Mouse (Mus musculus) adrenal gland, adult (tissue): ENCODE data around the gene Gstm4.

Experiments
- DNase-seq, 2 experiments: peaks; one replicate each; pipeline ENCODE4 v3.0.0; 2022 to 2023; ENCODE audit warnings: low spot score in 1 of 2; ENCODE audit not compliant: inconsistent age in 2 of 2

Gene Gstm4

DNA sequence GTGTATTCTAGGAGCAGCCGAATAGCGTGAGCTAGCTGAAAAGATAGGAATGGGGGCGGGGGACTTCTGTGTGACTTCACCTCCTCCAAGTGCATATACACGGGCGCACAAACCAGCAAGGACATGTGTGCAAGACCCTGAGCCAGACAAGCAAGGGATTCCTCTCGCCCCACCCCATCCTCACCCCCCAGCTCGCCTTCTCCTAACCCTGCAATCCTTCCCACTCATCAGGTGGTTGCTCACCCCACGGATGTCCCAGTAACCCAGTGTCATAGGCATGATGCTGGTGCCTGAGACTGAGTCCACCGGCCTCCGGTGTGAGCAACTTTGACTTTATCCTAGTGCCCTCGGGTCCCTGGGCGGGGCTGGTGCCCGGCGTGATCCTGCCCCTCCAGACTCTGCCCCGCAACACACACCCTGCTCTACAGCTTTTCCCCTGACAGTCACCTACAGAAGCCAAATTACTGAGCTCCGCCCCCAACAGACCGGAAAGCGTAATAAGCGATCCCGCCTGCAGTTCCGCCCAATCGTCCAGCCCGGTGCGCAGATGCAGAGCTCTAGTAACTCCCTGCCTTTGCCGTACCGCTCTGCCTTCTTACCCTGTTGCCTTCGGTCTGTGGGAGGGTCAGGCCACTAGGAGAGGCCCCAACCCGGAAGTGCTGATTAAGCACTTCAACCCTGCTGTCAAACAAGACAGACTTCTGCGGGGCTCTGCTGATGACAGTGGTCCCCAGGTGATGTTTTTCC, at the start of gene Gstm4:
Gene Gstm4, minus strand, starts transcription at position 501 of the 747 bp plus-strand sequence.
- DNase-seq = peak; percentile 93 to 97

- DNase-seq = peak; percentile 42 to 79
These were observed 49.5 kb upstream of the Gstm4 start for GRCm38 (mm10) chr3:108094146-108094545.

- DNase-seq = peak; percentile 86 to 92
These were observed 48.6 kb upstream of the Gstm4 start for GRCm38 (mm10) chr3:108093306-108093705.

DNA sequence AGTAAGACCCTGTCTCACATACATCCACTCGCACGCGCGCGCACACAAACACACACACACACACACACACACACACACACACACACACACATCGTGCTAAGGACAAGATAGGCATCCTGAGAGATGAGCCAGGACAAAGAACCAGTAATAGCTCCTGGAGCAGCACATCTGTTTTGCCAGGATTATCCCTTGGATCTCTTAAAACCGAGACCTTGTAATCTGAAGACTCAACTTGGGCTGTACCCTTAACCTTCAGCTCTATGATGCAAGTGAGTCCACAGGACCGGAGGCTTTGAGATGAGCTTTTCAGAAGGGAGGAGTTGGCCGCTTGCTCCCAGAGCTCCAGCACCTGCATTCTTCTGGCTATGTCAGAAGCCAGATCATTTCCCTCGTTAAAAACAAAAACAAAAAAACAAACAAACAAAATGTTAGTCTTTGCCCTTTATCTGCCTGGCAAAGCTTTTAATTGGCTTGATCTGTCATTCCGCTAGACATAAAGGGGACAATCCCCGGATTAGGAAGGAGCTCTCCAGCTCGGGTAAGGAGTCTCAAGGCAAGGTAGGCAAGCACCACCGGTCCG, 47.9 kb upstream of the Gstm4 start, which contains the start of gene Gnat2:
Gene Gnat2, plus strand, starts transcription at position 254 of the 580 bp plus-strand sequence.
- DNase-seq = peak; percentile 59 to 87

- peak; percentile 38 to 79 for DNase-seq
These were observed 47.3 kb upstream of the Gstm4 start for GRCm38 (mm10) chr3:108092030-108092429.

- DNase-seq = peak; percentile 10 to 62
These were observed 45.9 kb upstream of the Gstm4 start for GRCm38 (mm10) chr3:108090561-108090960.

- DNase-seq = peak in 1 of 2 experiments; percentile 30
These were observed 45.2 kb upstream of the Gstm4 start for GRCm38 (mm10) chr3:108089916-108090315.

DNA sequence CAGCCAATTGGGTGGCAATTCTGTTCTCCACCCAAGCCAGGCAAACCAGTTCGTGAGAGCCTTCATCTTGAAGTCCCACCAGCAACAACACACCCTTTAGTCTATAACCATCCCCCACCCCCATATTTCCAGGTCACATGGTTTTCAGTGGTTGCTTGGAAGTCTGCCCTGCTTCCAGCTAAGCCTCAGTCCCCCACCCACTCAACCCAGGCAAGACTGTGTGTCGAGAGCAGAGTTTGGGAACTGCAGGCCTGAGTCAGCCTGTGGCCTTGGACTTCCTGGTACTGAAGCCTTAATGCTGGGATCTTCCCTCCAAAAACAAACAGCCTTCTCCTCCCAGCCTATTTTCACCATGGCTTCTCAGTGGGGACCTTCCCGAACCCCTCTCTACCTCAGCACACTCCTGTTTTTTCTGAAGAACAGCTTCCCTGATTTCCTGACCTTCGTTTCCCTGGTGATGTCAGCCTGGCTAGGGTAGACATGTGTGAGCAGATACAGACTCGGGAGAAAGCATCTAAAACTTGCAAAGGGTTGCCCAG, 44.2 kb upstream of the Gstm4 start:
- DNase-seq = peak; percentile 65 to 87

- DNase-seq = peak in 1 of 2 experiments; percentile 31
These were observed 42.6 kb upstream of the Gstm4 start for GRCm38 (mm10) chr3:108087329-108087728.

DNA sequence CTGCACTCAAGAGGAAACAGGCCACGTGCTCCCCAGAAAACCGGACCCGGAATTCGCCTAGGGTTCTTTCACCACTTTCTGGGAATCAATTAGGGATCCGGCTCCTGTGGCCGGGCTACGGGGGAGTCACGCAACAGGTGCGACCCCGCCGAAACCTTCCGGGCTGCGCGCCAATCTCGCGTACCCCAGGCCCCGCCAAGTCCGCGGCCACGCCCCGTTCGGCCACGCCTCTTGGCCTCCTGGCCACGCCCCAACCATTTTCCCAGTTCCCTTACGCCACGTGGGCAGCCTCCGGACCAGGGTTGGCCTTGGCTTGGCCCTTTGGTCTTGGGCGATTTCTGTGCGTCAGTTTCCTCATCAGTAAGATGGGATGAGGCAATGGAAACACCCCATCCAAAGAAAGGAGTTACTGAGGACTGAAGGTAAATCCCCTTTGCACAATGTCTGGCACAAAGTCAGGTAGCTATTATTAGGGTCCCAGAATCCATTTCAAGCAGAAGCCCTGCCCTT, 41.8 kb upstream of the Gstm4 start, which contains the start of gene Ampd2:
Gene Ampd2, minus strand, starts transcription at position 182 of the 510 bp plus-strand sequence.
- peak; percentile 95 to 98 for DNase-seq

DNA sequence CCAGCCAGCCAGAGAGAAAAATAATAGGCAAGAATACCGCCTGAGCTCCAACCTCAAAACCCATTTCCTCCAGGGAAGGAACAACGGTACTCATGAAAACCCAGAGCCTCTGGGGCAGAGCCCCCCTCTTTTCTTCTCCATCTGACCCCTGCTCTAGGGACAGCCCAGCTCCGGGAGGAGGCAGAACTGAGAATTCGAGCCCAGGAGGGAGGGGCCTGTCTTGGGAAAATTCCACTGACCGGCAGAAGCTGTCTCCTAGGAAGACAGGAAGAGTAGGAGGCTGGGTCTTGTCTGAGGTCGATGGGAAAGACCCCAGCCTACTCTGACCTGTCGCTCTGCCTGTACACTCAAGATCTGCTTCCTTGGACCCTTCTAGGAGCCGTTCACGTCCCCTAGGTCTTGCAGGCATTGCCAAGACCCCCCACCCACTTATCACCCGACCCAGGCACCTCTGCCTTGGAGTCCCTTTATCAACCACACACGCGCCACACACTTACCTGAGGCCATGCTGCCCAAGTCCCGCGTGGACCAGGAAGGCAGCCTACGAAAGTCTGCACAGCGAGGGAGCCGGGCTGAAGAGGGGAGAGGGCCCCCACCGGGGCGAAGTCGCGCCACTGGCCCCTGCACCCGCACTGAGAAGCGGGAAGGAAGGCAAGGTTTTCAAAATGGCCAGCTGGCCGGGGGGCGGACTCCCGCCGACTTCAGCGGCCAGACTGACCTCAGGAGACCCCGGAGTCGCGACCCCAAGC, 41.2 kb upstream of the Gstm4 start:
- peak; percentile 93 to 97 for DNase-seq

DNA sequence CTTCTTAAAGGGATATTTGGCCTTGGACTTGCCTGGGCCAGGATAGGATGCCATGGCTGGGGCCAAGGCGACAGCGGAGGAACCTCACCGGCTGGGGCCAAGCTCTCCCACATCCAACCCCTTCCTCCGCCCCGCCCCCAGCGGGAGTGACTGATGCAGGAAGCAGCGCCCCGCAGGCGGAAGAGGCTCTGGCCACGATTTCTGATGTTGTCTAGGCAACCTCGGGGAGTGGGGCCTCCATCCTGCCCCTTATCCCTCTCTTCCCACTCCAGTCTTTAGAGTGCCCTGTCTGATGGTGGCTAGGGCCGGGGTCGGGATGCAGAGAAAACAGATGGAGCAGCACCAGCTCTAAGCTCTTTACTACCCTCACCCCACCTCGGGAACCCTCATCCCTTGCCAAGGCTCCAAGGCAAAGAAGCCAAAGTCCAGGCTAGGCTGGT, 40.6 kb upstream of the Gstm4 start:
- peak; percentile 98 for DNase-seq

GRCm38 (mm10) chr3:108084767-108085270, 40.1 kb upstream of the Gstm4 start:
- no peak for DNase-seq

DNA sequence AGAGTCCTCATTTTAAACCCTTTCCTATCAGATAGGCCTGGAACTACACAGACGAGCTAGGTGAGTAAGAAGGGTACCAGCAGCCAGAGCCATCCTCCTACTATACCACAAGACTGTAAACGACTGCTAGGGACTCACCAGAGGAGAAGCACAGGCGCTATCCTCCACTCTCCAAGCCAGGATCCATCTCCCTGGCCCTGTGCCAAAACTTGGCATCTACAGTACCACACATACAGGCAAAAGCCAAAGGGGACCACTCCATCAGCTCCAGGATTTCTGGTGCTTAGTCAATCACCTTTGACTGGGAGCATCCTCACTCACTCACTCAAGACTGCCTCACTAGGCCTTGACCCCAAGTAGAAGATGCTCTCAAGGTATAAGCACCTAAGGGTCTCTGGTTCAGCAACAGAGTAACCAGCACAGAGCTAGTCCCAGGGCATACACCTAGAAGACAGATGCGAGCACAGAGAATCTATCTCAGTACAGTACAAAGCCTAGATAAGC, 39.3 kb upstream of the Gstm4 start:
- peak; percentile 50 to 69 for DNase-seq

DNA sequence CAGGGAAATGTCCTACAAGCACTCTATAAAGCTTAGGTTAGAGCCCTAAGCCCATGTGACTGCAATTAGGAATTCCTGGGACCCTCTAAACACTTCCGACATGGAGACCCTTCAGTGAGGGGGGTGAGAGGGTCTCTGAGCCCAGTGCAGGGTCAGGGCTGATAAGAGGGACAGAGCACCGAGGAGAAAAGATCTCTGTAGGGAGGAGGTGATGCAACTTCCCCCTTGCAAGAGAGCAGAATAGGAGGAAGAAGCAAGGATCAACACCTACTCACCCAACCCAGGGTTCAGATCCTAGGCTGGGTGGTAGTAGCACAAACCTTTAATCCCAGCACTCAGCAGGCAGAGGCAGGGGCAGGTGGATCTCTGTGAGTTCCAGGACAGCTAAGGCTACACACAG, 38.5 kb upstream of the Gstm4 start:
- DNase-seq = peak; percentile 10 to 59

- DNase-seq = peak; percentile 37 to 79
These were observed 37.7 kb upstream of the Gstm4 start for GRCm38 (mm10) chr3:108082251-108082875.

- peak; percentile 22 to 71 for DNase-seq
These were observed 37.0 kb upstream of the Gstm4 start for GRCm38 (mm10) chr3:108081681-108082080.

DNA sequence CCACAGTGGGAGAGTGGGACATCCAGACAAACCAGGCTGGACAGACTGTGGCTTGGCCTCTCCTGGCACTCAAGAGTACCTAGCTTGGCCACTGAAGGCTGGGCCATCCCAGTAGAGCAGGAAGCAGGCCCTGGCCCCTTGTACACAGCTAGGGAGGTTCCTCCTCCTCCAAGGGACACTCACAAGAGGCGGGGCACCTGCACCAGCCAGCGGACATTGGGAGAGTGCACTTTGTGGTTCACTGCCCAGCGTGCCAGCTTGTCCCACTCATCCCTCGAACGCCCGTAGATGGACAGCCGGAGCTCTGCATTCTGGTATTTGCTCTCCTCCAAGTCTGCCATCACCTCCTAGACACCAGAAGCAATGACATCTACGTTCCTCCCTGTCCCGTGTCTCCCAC, 32.1 kb upstream of the Gstm4 start:
- no peak for DNase-seq

- peak; percentile 26 to 69 for DNase-seq
These were observed 28.4 kb upstream of the Gstm4 start for GRCm38 (mm10) chr3:108072983-108073569.
